Mouse (Mus musculus) heart, adult 8-10 months (tissue): Measurements from ENCODE around the gene Smoc2. TPM values are rescaled to one million over a fixed set of nuclear protein-coding genes. Genes with fewer than 3 reads are reported as not detected.

ENCODE experiments used
- DNase-seq: peaks from one replicate; pipeline ENCODE4 v3.0.0; 2022; ENCODE audit warnings: low spot score
- total RNA-seq, 4 experiments: library from RNA; stranded (reverse); gene quantifications; 2 replicates each; pipeline ENCODE4 v1.2.4; 2022

Gene Smoc2
- total RNA-seq, 4 experiments from 2014 or later, result 39.4 to 55.1 (median 46.0) TPM

GRCm38 (mm10) chr17:14412460-14412859, 133.2 kb downstream of the Smoc2 start:
- no peak for DNase-seq

GRCm38 (mm10) chr17:14414511-14414910, 135.2 kb downstream of the Smoc2 start:
- DNase-seq, result no peak

GRCm38 (mm10) chr17:14420460-14421046, 141.2 kb downstream of the Smoc2 start:
- peak; percentile 14 for DNase-seq

GRCm38 (mm10) chr17:14426481-14426880, 147.2 kb downstream of the Smoc2 start:
- DNase-seq, result no peak

- DNase-seq, result no peak
Measured at GRCm38 (mm10) chr17:14434717-14435116, 155.4 kb downstream of the Smoc2 start.

- DNase-seq, result no peak
Measured at GRCm38 (mm10) chr17:14445611-14446010, 166.3 kb downstream of the Smoc2 start.

GRCm38 (mm10) chr17:14447275-14447674, 168.0 kb downstream of the Smoc2 start:
- no peak for DNase-seq

Other genes starting within 250 kb of the Smoc2 start
- not detected for gene Gm7358, start 220.0 kb upstream of the Smoc2 start, total RNA-seq
- gene Dact2, start 75.2 kb upstream of the Smoc2 start, total RNA-seq, result 1 to 10 TPM in 2 of 4 experiments, under 1 TPM in 2; 0.94 to 1.3 (median 0.98) TPM